Mouse (Mus musculus) stomach, postnatal 0 days (tissue): Measurements from ENCODE around the gene Phf20.

Source experiments
- CTCF ChIP-seq: IDR thresholded peaks from 2 replicates; pipeline ENCODE4 v1.5.1; 2016; ENCODE audit warnings: antibody characterized with exemption, low read depth, mild to moderate bottlenecking, moderate library complexity
- EP300 ChIP-seq: optimal IDR thresholded peaks from 2 replicates; pipeline ENCODE3; 2016; ENCODE audit warnings: antibody characterized with exemption

DNA sequence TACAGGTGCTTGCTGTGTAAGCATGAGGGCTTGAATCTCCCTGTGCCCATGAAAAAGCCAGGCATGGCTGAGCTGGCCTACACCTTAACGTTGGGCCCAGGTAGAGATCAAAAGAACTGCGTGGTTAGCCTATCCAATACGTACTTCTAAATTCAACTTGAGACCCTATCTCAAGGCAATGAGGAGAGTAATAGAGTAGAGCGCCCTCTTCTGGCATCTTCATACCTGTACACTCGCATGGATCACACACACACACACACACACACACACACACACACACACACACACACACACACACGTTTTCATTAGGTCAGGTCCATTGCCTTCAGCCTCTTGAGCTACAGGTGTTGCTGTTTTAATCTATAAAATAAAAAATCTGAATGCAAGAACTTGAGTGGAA, 118.5 kb downstream of the Phf20 start:
- TF ChIP-seq CTCF (0 out of 2 replicates have a peak, but pooled peaks have one; percentile 8), EP300 (no peak)
